Mouse (Mus musculus) liver, embryonic 13.5 days (tissue): ENCODE results near the gene Stub1. TPM values are rescaled to one million over a fixed set of nuclear protein-coding genes. Genes with fewer than 3 reads are reported as not detected.

Source experiments
- ATAC-seq: fragments of 200-750 bp; cut with Nextera tagmentation; 2 replicates; pipeline ENCODE4 v1.8.0; 2017; ENCODE audit warnings: low read depth, mild to moderate bottlenecking, moderate number of reproducible peaks, moderate library complexity
- DNase-seq: peaks from one replicate; pipeline ENCODE4 v3.0.0; 2022
- H3K27ac ChIP-seq: fragments of 300-500 bp; sonication (generic); 2 replicates; pipeline ENCODE4 v1.5.1; 2015; ENCODE audit warnings: moderate library complexity, mild to moderate bottlenecking, inconsistent platforms
- H3K27me3 ChIP-seq: fragments of 300-500 bp; sonication (generic); 2 replicates; pipeline ENCODE4 v1.6.1; 2015; ENCODE audit warnings: mild to moderate bottlenecking, inconsistent platforms
- H3K36me3 ChIP-seq: fragments of 300-500 bp; sonication (generic); 2 replicates; pipeline ENCODE4 v1.6.1; 2015; ENCODE audit warnings: mild to moderate bottlenecking, inconsistent platforms
- H3K4me1 ChIP-seq: fragments of 300-500 bp; sonication (generic); replicated peaks from 2 replicates; pipeline ENCODE4 v1.6.1; 2015; ENCODE audit warnings: inconsistent platforms
- H3K4me2 ChIP-seq: fragments of 300-500 bp; sonication (generic); 2 replicates; pipeline ENCODE4 v1.6.1; 2015; ENCODE audit warnings: inconsistent platforms, mild to moderate bottlenecking, moderate library complexity
- H3K4me3 ChIP-seq: fragments of 300-500 bp; sonication (generic); replicated peaks from 2 replicates; pipeline ENCODE4 v1.5.1; 2015; ENCODE audit warnings: mild to moderate bottlenecking, inconsistent platforms
- H3K9ac ChIP-seq: fragments of 300-500 bp; sonication (generic); 2 replicates; pipeline ENCODE4 v1.6.1; 2015; ENCODE audit warnings: mild to moderate bottlenecking, inconsistent platforms
- H3K9me3 ChIP-seq: fragments of 300-500 bp; sonication (generic); replicated peaks from 2 replicates; pipeline ENCODE4 v1.6.1; 2016; ENCODE audit warnings: inconsistent platforms
- WGBS: fragments of 180-500 bp; shearing (Covaris S2); methylation state at CpG from one replicate; pipeline ENCODE4 v1.1.7; 2015; ENCODE audit not compliant: insufficient replicate concordance; 5-methylcytosine and 5-hydroxymethylcytosine counted together
- microRNA-seq: library from miRNA; unstranded; fragments of <30 nt; microRNA quantifications from one replicate; pipeline ENCODE4, GENCODE M21; 2016
- polyA plus RNA-seq: library from polyadenylated mRNA; unstranded; fragments of >200 nt; fragmentation: Nextera tagmentation; extraction: Ambion mirVana; gene quantifications from 2 replicates; pipeline ENCODE4 v1.2.1, GENCODE M21; 2015

The Stub1 gene
- polyA plus RNA-seq, 1 experiment from 2014 or later: 130 TPM

- Histone ChIP-seq H3K27ac (no peak overlapping the region), H3K4me3 (peak overlapping the region; percentile 69), H3K4me1 (peaks cover 21% of the 10 kb centered on the region), H3K4me2 (peak overlapping the region; percentile 80), H3K9me3 (no peaks in the 10 kb centered on the region), H3K9ac (0 out of 2 replicates have a peak overlapping the region, but pooled peaks have one; percentile 75), H3K27me3 (no peaks in the 10 kb centered on the region), H3K36me3 (peaks cover 61% of the 10 kb centered on the region)
- DNase-seq (no peak), ATAC-seq (no peak)
- WGBS: 77% methylated on average over 15 of the region's 15 CpGs
These were observed 49.2 kb downstream of the Stub1 start for GRCm38 (mm10) chr17:25783861-25784574.

- 79% methylated on average over 7 of the region's 7 CpGs for WGBS
- no peak overlapping the region for H3K9ac ChIP-seq
- no peak for DNase-seq
- ATAC-seq: no peak
- H3K4me2 ChIP-seq: no peak overlapping the region
- H3K9me3 ChIP-seq: no peaks in the 10 kb centered on the region
- H3K4me1 ChIP-seq: peaks cover 21% of the 10 kb centered on the region
- no peak overlapping the region for H3K4me3 ChIP-seq
- no peaks in the 10 kb centered on the region for H3K27me3 ChIP-seq
- H3K27ac ChIP-seq: no peak overlapping the region
- peaks cover 64% of the 10 kb centered on the region for H3K36me3 ChIP-seq
These were observed 50.1 kb downstream of the Stub1 start for GRCm38 (mm10) chr17:25783086-25783485.

- Histone ChIP-seq H3K9me3 (no peaks in the 10 kb centered on the region), H3K36me3 (peaks cover 68% of the 10 kb centered on the region), H3K4me3 (no peak overlapping the region), H3K27ac (no peak overlapping the region), H3K27me3 (no peaks in the 10 kb centered on the region), H3K4me2 (no peak overlapping the region), H3K9ac (no peak overlapping the region), H3K4me1 (peaks cover 21% of the 10 kb centered on the region)
- DNase-seq (no peak), ATAC-seq (no peak)
- WGBS: 77% methylated on average over 6 of the region's 6 CpGs
These were observed 51.9 kb downstream of the Stub1 start for GRCm38 (mm10) chr17:25781339-25781738.

Small RNAs within 50 kb of the gene (microRNA-seq; reads per million reads assigned to microRNA genes)
- gene Mir3082 (not detected), gene Mir6966 (not detected)

Other genes starting within 250 kb of the Stub1 start
- gene Gng13, start 116.2 kb downstream of the Stub1 start, polyA plus RNA-seq: 0.25 and 0.51 TPM in 2 replicates
- 24.8 and 25.4 TPM in 2 replicates for gene Chtf18, start 106.0 kb downstream of the Stub1 start, polyA plus RNA-seq
- 7.6 and 8.4 TPM in 2 replicates for gene Rpusd1, start 105.7 kb downstream of the Stub1 start, polyA plus RNA-seq
- gene Mslnl, start 97.4 kb downstream of the Stub1 start, polyA plus RNA-seq: not detected in 2 replicates
- 0.81 and 1.2 TPM in 2 replicates for gene Msln, start 79.0 kb downstream of the Stub1 start, polyA plus RNA-seq
- gene Narfl, start 59.6 kb downstream of the Stub1 start, polyA plus RNA-seq: 16.4 and 17.5 TPM in 2 replicates
- gene Haghl, start 47.7 kb downstream of the Stub1 start, polyA plus RNA-seq: 6.8 and 7.3 TPM in 2 replicates
- 0.05 and 0.07 TPM in 2 replicates for gene Ccdc78, start 46.8 kb downstream of the Stub1 start, polyA plus RNA-seq
- gene Fam173a, start 40.5 kb downstream of the Stub1 start, polyA plus RNA-seq: 54.5 and 61.8 TPM in 2 replicates
- 0.46 TPM in 1 of 2 replicates, not detected in the other for gene AC134908.4, start 37.7 kb downstream of the Stub1 start, polyA plus RNA-seq
- 21.2 and 23.8 TPM in 2 replicates for gene Metrn, start 36.3 kb downstream of the Stub1 start, polyA plus RNA-seq
- 0.05 and 0.32 TPM in 2 replicates for gene Fbxl16, start 24.3 kb downstream of the Stub1 start, polyA plus RNA-seq
- 11.9 and 14.2 TPM in 2 replicates for gene Wdr24, start 9.8 kb downstream of the Stub1 start, polyA plus RNA-seq
- gene Jmjd8, start 4.5 kb downstream of the Stub1 start, polyA plus RNA-seq: 21.7 and 26.9 TPM in 2 replicates
- 0.20 and 0.30 TPM in 2 replicates for gene Rhbdl1, start 3.9 kb upstream of the Stub1 start, polyA plus RNA-seq
- gene Gm20683, start 8.4 kb upstream of the Stub1 start, polyA plus RNA-seq: 0.28 and 0.57 TPM in 2 replicates
- 12.8 and 13.5 TPM in 2 replicates for gene Rhot2, start 11.4 kb upstream of the Stub1 start, polyA plus RNA-seq
- 10.2 and 12.5 TPM in 2 replicates for gene Wdr90, start 28.1 kb upstream of the Stub1 start, polyA plus RNA-seq
- gene Mcrip2, start 35.4 kb upstream of the Stub1 start, polyA plus RNA-seq: 62.1 and 66.2 TPM in 2 replicates
- 43.9 and 46.9 TPM in 2 replicates for gene Mettl26, start 41.7 kb upstream of the Stub1 start, polyA plus RNA-seq
- gene Wfikkn1, start 47.5 kb upstream of the Stub1 start, polyA plus RNA-seq: 0.65 and 1.00 TPM in 2 replicates
- 6.5 and 7.0 TPM in 2 replicates for gene Rab40c, start 86.3 kb upstream of the Stub1 start, polyA plus RNA-seq
- 126 and 152 TPM in 2 replicates for gene Pigq, start 111.5 kb upstream of the Stub1 start, polyA plus RNA-seq
- gene Nhlrc4, start 111.6 kb upstream of the Stub1 start, polyA plus RNA-seq: 5.1 and 7.2 TPM in 2 replicates
- gene A930017K11Rik, start 119.2 kb upstream of the Stub1 start, polyA plus RNA-seq: 0.24 and 0.32 TPM in 2 replicates
- gene Capn15, start 152.4 kb upstream of the Stub1 start, polyA plus RNA-seq: 11.1 and 12.3 TPM in 2 replicates
- gene Rab11fip3, start 236.2 kb upstream of the Stub1 start, polyA plus RNA-seq: 1.8 and 1.9 TPM in 2 replicates